Mouse (Mus musculus) hindbrain, embryonic 12.5 days (tissue): ENCODE results near the gene Gm12166. TPM values are rescaled to one million over a fixed set of nuclear protein-coding genes. Genes with fewer than 3 reads are reported as not detected.
"Not testable (repeated sequence)": the region's sequence is repeated elsewhere in the genome, so short reads cannot be mapped to it uniquely, and the experiment has no call there.

Experiments used
- ATAC-seq: fragments of 200-750 bp; cut with Nextera tagmentation; 2 replicates; pipeline ENCODE4 v1.8.0; 2017; ENCODE audit warnings: moderate TSS enrichment; ENCODE audit not compliant: low FRiP score
- H3K27ac ChIP-seq: fragments of 300-500 bp; sonication (generic); 2 replicates; pipeline ENCODE4 v1.5.1; 2016; ENCODE audit warnings: mild to moderate bottlenecking
- H3K27me3 ChIP-seq: fragments of 300-500 bp; sonication (generic); 2 replicates; pipeline ENCODE4 v1.6.1; 2016; ENCODE audit warnings: mild to moderate bottlenecking
- H3K36me3 ChIP-seq: fragments of 300-500 bp; sonication (generic); 2 replicates; pipeline ENCODE4 v1.6.1; 2016; ENCODE audit warnings: mild to moderate bottlenecking
- H3K4me1 ChIP-seq: fragments of 300-500 bp; sonication (generic); 2 replicates; pipeline ENCODE4 v1.6.1; 2016
- H3K4me2 ChIP-seq: fragments of 300-500 bp; sonication (generic); replicated peaks from 2 replicates; pipeline ENCODE4 v1.6.1; 2016; ENCODE audit warnings: mild to moderate bottlenecking
- H3K4me3 ChIP-seq: fragments of 300-500 bp; sonication (generic); 2 replicates; pipeline ENCODE4 v1.5.1; 2016; ENCODE audit warnings: mild to moderate bottlenecking
- H3K9ac ChIP-seq: fragments of 300-500 bp; sonication (generic); 2 replicates; pipeline ENCODE4 v1.6.1; 2016; ENCODE audit warnings: mild to moderate bottlenecking, moderate library complexity
- H3K9me3 ChIP-seq: fragments of 300-500 bp; sonication (generic); replicated peaks from 2 replicates; pipeline ENCODE4 v1.6.1; 2016; ENCODE audit warnings: mild to moderate bottlenecking
- WGBS: fragments of 180-500 bp; shearing (Covaris S2); methylation state at CpG from one replicate; pipeline ENCODE4 v1.1.7; 2016; 5-methylcytosine and 5-hydroxymethylcytosine counted together
- polyA plus RNA-seq: library from polyadenylated mRNA; unstranded; fragments of >200 nt; fragmentation: Nextera tagmentation; extraction: Ambion mirVana; gene quantifications from 2 replicates; pipeline ENCODE4 v1.2.1, GENCODE M21; 2016

The Gm12166 gene
- polyA plus RNA-seq, 1 experiment from 2014 or later, result 2.7 TPM

DNA sequence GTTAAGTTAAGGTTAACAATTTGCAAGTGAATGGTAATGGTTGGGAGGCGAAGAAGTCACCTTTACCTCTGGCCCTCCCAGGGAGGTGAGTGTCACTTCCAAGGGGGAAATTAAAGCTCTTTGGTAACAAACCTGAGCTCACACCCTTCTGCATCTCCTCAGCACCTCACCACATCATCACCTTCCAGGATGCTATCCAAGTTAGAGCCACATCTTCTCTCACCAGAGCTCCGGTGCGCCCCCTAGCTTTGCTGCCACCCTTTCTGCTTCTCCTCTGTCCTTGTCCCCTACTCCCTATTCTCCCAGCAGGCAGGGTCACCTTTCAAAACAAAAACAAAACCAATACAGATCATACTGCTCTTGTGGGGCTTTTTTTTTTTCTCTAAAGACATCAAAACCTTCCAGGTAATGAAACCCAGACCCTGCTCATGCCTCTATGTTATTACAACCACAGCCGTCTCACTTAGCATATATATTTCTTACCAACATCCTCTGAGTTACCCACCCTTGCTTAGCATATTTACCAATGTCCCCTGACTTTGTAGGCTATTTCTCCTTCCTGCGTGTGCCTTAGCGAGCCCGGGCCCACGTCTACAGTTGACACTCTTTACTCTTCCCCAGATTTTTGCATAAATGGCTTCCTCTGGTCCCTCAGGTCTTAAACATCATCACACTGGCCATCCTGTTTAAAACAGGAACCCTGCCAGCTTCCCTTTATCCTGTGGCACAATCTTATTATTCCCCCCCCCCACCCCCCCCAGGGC, 7.9 kb upstream of the Gm12166 start:
- H3K4me3 ChIP-seq, result no peak overlapping the region
- no peak overlapping the region for H3K4me2 ChIP-seq
- 72% methylated on average over 8 of the region's 8 CpGs for WGBS
- H3K27me3 ChIP-seq, result no peaks in the 10 kb centered on the region
- ATAC-seq, result no peak
- H3K36me3 ChIP-seq, result peaks cover 7% of the 10 kb centered on the region; the same call in 1 of the 2 replicates
- no peak overlapping the region for H3K9ac ChIP-seq
- H3K4me1 ChIP-seq, result peaks cover 23% of the 10 kb centered on the region
- no peaks in the 10 kb centered on the region for H3K9me3 ChIP-seq
- H3K27ac ChIP-seq, result no peak overlapping the region

DNA sequence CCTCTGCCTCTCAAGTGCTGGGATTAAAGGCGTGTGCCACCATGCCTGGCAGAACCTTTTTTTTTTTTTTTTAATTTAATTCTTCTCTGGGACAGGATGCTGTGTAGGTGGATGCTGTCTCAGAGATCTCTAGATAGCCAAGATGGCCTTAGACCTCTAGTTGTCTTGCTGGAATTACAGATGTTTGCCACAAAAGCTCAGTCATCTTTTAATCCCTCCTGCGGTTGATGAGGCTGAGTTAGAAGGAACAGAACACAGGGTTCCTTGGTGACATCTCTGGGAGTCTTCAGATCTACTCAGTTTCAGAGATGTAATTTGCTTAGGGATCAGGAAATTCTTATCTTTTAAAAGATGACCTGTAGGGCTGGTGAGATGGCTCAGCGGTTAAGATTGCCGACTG, 6.8 kb upstream of the Gm12166 start:
- H3K27ac ChIP-seq, result no peak overlapping the region
- H3K27me3 ChIP-seq, result no peaks in the 10 kb centered on the region
- no peak for ATAC-seq

DNA sequence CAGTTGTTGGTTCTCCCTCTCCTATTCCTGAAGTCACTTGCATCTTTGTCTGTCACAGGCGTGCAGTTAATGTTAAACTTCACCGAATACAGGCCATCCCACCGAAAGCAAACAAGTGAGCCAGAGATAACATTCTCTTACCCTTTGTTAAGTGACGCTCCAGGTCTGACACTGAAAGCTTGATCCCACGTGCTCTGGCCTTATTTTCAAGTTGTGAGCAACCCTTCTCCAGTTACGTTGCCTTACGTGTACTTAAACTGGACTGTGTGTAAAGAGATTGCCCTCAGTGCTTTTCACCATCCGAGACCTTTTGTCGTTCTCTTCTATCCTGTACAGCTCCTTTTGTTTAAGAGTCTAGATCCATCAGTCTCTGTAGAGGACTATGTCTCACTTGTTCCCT, 5.9 kb upstream of the Gm12166 start:
- Histone ChIP-seq H3K4me2 (peak overlapping the region; percentile 67), H3K4me3 (no peak overlapping the region), H3K9me3 (no peaks in the 10 kb centered on the region), H3K27ac (no peak overlapping the region), H3K36me3 (peaks cover 7% of the 10 kb centered on the region; the same call in 1 of the 2 replicates), H3K9ac (no peak overlapping the region), H3K4me1 (peaks cover 20% of the 10 kb centered on the region), H3K27me3 (no peaks in the 10 kb centered on the region)
- no peak for ATAC-seq
- WGBS, result 40% methylated on average over 9 of the region's 9 CpGs

More for the DNA sequence above, 6.8 kb upstream of the Gm12166 start:
- no peak overlapping the region for H3K4me3 ChIP-seq
- H3K9ac ChIP-seq, result no peak overlapping the region
- peaks cover 7% of the 10 kb centered on the region; the same call in 1 of the 2 replicates for H3K36me3 ChIP-seq
- H3K9me3 ChIP-seq, result no peaks in the 10 kb centered on the region
- 94% methylated on average over 4 of the region's 4 CpGs for WGBS
- peaks cover 20% of the 10 kb centered on the region for H3K4me1 ChIP-seq
- no peak overlapping the region for H3K4me2 ChIP-seq

DNA sequence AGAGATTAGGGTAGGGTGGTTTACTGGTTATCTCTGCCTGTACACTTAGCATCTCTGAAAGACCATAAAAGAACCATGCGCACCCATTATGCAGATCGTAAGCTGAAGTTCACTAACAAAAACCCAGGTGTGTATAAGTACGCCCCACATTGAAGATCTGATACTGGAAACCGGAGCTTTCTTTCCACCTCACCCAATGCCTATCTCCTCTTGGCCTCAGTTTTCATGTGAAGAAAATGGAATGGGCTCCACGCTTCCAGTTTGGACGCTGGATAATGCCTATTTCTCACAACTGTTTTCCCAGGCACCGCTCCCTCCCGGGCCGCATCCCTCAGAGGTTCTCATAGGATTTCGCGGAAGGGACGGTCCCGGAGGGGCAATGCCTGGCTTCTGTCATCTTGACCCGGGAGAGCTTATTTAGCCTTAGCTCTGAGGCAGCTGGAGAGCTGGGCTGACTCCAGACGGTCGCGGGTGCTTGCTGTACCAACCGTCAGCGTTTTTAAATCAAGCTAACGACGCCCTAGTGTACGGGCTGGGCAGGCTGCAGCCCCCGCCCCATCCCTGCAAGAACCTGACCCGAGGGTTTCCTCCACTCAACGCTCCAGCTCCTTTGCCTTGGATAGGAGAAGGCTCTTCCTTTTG, 4.8 kb upstream of the Gm12166 start:
- Histone ChIP-seq H3K9me3 (no peaks in the 10 kb centered on the region), H3K27me3 (no peaks in the 10 kb centered on the region), H3K9ac (peak overlapping the region; percentile 84), H3K36me3 (peaks cover 7% of the 10 kb centered on the region; the same call in 1 of the 2 replicates), H3K4me3 (peak overlapping the region; percentile 68), H3K4me1 (peaks cover 20% of the 10 kb centered on the region), H3K4me2 (peak overlapping the region; percentile 67), H3K27ac (peak overlapping the region; percentile 95)
- WGBS, result 3% methylated on average over 25 of the region's 25 CpGs
- peak; percentile 17; the same call in 1 of the 2 replicates for ATAC-seq

DNA sequence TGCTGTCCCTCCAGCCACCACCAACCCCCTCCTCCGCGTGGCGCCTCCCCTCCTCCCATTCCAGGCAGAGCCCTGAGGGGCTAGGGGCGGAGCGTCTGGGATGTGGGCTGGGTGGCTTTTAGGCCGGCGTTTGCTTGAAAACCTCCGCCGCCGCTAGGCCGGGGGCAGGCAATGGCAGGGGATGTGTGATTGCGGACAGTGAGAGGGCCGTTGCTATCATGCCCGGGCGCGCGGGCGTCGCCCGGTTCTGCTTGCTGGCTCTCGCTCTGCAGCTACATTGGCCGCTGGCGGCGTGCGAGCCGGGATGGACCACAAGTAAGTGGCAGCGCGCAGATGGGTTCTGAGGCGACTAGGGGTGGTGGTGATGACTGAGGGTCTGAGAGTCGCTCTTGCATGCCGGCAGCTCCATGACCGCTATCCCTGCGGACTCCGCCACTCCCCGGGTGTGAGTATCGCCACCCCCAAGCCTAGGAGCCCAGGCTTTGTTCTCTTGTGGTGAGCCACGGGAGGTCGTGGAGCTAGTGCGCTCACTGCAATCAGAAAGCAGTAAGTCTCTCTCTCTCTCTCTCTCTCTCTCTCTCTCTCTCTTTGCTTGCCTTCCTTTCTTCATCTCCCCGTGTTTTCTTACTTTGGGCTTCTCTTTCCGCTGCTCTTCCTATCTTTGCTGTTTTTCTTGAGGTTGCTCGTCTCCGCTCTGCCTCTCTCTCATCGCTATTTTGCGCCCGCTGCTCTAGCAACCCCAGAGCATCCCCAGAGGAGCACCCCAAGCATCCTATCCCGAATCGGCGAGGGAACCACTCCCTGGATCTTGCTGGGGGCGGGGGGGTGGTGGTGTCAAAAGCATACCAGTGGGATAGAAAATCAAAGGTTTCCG, 4.0 kb upstream of the Gm12166 start, which contains the start of gene Adam19:
TSS of gene Adam19 (plus strand) at position 97 of the 874 bp plus-strand sequence.
- Histone ChIP-seq H3K4me2 (peak within 1 kb of the TSS; percentile 67), H3K9ac (peak within 1 kb of the TSS; percentile 84), H3K9me3 (no peaks in the 10 kb centered on the region), H3K36me3 (peaks cover 7% of the 10 kb centered on the region; the same call in 1 of the 2 replicates), H3K4me3 (peak within 1 kb of the TSS; percentile 68), H3K4me1 (peaks cover 20% of the 10 kb centered on the region), H3K27me3 (no peaks in the 10 kb centered on the region), H3K27ac (peak within 1 kb of the TSS; percentile 95)
- peak; percentile 91 for ATAC-seq
- under 1% methylated on average over 45 of the region's 51 CpGs for WGBS

DNA sequence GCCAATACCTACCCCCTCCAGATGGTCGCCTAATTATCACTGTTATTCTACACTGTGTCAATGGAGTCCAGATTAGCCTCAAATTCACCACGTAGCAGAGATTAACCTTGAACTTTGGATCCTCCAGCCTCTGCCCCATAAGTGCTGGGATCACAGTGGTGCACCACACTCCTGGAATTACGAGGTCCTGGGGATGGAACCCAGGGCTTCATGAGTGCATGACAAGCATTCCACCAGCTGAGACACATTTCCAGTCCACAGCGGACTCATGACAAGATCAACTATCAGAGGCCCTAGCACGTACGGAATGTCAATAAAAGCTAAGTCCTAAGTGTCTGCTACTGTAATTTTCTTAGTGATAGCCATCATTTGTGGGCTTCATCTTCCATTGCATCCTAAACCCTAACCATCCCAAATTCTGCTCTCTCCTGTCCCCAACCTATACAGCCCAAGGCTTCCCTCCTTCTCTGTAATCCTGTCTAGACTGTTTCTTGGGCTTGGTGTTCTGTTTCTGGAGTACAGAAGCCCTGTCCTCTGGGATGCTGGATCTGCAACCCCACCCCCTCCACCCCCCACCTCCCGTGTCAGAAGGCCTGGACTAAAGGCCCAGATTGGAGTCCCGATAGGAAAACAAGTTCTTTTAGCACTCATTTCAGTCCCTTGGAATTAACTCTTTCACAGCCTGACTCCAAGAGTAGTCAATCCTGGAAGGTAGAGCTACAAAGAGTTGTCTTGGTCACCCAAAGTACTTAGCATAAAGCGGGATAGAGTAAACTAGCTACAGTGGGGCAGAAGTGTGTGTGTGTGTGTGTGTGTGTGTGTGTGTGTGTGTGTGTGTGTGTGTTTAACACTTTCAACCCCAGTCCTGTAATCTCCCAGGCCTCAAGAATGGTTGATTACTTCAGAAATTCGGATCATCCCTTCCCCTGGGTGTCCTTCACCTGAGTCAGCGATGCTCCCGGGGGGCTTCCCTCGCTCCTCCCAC, 3.1 kb upstream of the Gm12166 start:
- Histone ChIP-seq H3K27me3 (no peaks in the 10 kb centered on the region), H3K27ac (peak overlapping the region; percentile 95), H3K4me1 (peaks cover 20% of the 10 kb centered on the region), H3K9me3 (no peaks in the 10 kb centered on the region), H3K9ac (peak overlapping the region; percentile 84; the same call in 1 of the 2 replicates), H3K4me3 (peak overlapping the region; percentile 68), H3K36me3 (no peaks in the 10 kb centered on the region), H3K4me2 (peak overlapping the region; percentile 67)
- 22% methylated on average over 13 of the region's 13 CpGs for WGBS
- ATAC-seq, result peak; percentile 65

DNA sequence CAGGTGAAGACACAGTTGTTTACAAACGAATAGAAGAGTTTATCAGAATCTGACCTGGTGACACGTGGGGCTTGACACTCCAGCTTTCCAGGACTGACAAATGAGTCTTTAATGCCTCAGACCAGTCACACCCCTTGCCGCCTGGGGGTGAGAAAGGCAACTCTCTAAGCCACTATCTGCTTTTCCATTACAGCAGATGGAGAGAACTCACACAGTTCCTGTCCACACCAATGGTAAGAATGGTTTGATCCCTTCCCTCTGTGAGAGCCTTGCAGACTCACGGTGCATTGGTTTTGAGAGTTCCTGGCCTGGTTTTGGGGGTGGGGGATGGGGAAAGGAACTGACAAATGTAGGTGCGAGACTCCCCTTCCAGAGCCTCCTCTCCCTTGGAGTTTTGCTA, 2.2 kb upstream of the Gm12166 start:
- no peak overlapping the region for H3K4me2 ChIP-seq
- H3K36me3 ChIP-seq, result no peaks in the 10 kb centered on the region
- H3K9me3 ChIP-seq, result no peaks in the 10 kb centered on the region
- 41% methylated on average over 5 of the region's 5 CpGs for WGBS
- H3K9ac ChIP-seq, result no peak overlapping the region
- no peaks in the 10 kb centered on the region for H3K27me3 ChIP-seq
- H3K27ac ChIP-seq, result no peak overlapping the region
- no peak for ATAC-seq
- peaks cover 20% of the 10 kb centered on the region for H3K4me1 ChIP-seq
- H3K4me3 ChIP-seq, result no peak overlapping the region

DNA sequence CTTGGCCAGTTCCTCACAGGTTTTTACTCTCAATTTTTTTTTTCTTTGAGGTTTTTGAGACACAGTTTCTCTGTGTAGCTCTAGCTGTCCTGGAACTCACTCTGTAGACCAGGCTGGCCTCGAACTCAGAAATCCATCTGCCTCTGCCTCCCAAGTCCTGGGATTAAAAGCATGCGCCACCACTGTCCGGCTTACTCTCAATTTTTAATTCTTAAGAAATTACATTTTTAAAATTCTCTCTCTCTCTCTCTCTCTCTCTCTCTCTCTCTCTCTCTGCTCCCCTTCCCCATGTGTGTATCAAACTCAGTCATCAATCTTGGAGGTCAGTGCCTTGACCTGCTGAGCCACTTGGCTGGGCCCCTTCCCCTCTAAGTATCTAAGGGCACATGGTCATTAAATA, 1.3 kb upstream of the Gm12166 start:
- H3K4me1 ChIP-seq, result peaks cover 20% of the 10 kb centered on the region
- not testable (repeated sequence) for H3K27me3 ChIP-seq, H3K36me3 ChIP-seq, H3K4me2 ChIP-seq, H3K9me3 ChIP-seq, ATAC-seq, H3K9ac ChIP-seq, H3K4me3 ChIP-seq, H3K27ac ChIP-seq
- WGBS, result 93% methylated on average over 3 of the region's 3 CpGs

DNA sequence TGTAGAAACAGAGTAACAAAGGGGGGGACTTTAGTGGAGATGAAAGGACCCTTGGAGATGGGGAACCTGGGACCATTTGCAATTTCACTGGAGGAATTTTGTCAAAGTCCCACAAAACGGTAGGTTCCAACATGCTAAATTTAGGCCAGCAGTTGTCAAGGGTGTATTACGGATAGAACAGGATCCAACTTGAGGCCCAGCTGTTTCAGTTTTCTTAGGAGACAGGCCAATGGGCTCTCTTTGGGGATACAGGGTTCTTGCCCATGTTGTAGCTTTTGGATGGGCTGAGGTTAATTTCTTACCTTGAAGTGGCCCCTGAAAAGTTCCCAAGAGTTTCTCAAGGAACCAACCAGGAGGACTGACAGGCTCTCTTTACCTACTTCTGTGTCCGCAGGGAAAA, 4.9 kb downstream of the Gm12166 start:
- ATAC-seq, result no peak
- Histone ChIP-seq H3K27ac (no peak overlapping the region), H3K4me3 (no peak overlapping the region), H3K4me1 (no peaks in the 10 kb centered on the region), H3K4me2 (no peak overlapping the region), H3K9ac (no peak overlapping the region), H3K27me3 (no peaks in the 10 kb centered on the region), H3K36me3 (no peaks in the 10 kb centered on the region), H3K9me3 (no peaks in the 10 kb centered on the region)
- WGBS, result 95% methylated on average over 3 of the region's 3 CpGs

DNA sequence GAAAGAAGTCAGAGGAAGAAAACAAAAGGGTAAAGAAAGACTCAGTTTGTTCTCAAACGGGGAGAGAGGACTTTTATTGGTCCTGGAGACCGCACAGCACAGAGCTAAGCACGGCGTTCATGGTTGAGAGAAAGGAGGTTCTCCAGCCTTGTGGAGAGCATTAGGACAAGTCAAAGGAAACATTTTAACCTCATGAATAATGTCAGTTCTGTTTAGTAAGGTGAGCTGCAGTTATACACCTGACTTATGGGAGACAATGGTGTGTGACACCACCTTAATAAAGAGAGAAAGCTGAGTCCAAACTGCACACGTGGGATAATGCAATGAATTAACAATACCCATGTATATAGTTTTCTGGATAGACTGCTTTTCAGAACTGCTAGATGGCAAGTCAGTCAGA, 7.3 kb downstream of the Gm12166 start:
- Histone ChIP-seq H3K36me3 (no peaks in the 10 kb centered on the region), H3K27me3 (no peaks in the 10 kb centered on the region), H3K9ac (no peak overlapping the region), H3K9me3 (no peaks in the 10 kb centered on the region), H3K4me2 (no peak overlapping the region), H3K4me3 (no peak overlapping the region), H3K27ac (no peak overlapping the region), H3K4me1 (no peaks in the 10 kb centered on the region)
- 91% methylated on average over 5 of the region's 5 CpGs for WGBS
- ATAC-seq, result no peak

DNA sequence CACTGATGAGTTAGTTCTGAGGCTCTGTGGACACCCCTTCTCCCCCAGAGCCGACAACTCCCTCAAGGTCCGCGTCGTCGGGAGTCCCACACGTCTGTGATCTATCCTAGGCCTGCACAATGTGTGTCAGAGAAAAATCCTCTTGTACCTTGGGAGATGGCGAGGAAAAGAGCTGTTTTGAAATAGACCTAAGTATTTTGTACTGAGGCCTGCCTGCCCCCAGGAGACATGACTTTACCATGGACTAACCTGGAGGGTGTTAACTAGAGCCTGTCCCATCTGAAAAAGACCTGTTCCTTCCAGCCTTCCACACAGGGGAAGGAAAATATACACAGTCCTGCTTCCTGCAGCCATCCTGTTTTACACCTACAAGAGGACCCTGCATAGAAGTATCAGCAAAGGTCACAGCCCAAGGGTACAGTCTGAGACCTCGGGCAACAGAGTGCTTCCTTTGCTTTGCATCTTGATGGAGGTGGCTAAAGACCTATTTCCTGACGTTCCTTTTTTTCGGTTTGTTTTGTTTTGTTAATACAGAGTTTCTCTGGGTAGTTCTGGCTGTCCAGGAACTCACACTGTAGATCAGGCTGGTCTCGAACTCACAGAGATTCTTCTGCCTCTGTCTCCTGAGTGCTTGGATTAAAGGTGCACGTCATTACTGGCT, 10.4 kb downstream of the Gm12166 start:
- H3K27ac ChIP-seq, result peak overlapping the region; percentile 12; the same call in 1 of the 2 replicates
- no peaks in the 10 kb centered on the region for H3K27me3 ChIP-seq
- H3K9me3 ChIP-seq, result no peaks in the 10 kb centered on the region
- 0 out of 2 replicates have a peak, but pooled peaks cover 3% of the 10 kb centered on the region for H3K4me1 ChIP-seq
- 80% methylated on average over 12 of the region's 12 CpGs for WGBS
- no peak overlapping the region for H3K4me3 ChIP-seq
- no peak for ATAC-seq
- H3K36me3 ChIP-seq, result no peaks in the 10 kb centered on the region
- H3K9ac ChIP-seq, result no peak overlapping the region
- H3K4me2 ChIP-seq, result no peak overlapping the region
